Mouse (Mus musculus) right cerebral cortex, adult 2 months (tissue): ENCODE data around the gene Fam189a2.
A peak's percentile ranks its signal among the peaks of the same experiment; 100 is the strongest.

Experiments used
- DNase-seq, 2 experiments: peaks; one replicate each; pipeline ENCODE4 v3.0.0; 2021 to 2022; ENCODE audit warnings: low spot score in 2 of 2

Fam189a2 gene

GRCm38 (mm10) chr19:24030871-24031556, at the start of gene Fam189a2:
Gene Fam189a2 (minus strand): TSS chr19:24031019.
- DNase-seq: peak in 1 of 2 experiments; percentile 40

- DNase-seq: no peak
Measured at GRCm38 (mm10) chr19:24077658-24078057, 46.8 kb upstream of the Fam189a2 start.

DNA sequence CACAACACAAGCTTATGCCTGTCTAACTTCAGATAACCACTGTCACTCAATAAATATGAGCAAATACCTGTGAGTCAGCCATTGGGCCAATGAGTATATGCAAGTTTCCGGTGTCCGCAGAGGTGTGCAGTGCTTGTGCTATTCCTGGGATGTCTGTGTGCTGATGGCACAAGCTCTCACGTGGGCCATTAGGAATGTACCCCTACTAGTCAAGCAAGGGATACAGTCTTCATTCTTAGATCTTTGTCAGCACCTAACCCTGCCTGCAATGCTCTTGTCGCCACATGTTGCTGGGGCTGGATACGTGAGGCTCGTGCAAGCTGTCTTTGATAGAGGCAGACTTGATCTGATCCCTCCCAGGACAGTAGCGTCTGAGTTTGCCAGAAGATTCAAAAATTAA, 45.7 kb upstream of the Fam189a2 start:
- no peak for DNase-seq

DNA sequence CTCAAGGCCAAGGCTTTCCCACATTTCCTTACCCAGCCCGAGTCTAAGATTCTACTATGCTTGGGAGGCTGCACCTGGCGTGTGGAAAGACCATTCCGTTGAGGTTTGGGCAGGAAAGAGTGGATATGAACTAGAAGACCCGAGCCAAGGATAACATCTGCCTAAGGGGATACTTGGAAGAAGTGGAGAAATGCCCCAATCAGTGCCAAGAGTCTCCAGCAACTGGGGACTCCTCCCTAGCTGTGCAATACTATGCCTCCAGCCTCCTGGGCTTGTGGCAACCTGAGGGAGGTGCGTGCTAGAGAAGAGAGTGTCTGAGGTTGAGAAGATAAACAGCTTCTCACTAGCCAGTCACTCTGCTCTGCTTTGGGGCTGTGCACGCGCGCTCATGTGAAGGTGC, 45.1 kb upstream of the Fam189a2 start:
- no peak for DNase-seq

GRCm38 (mm10) chr19:24073155-24073554, 42.3 kb upstream of the Fam189a2 start:
- no peak for DNase-seq

DNA sequence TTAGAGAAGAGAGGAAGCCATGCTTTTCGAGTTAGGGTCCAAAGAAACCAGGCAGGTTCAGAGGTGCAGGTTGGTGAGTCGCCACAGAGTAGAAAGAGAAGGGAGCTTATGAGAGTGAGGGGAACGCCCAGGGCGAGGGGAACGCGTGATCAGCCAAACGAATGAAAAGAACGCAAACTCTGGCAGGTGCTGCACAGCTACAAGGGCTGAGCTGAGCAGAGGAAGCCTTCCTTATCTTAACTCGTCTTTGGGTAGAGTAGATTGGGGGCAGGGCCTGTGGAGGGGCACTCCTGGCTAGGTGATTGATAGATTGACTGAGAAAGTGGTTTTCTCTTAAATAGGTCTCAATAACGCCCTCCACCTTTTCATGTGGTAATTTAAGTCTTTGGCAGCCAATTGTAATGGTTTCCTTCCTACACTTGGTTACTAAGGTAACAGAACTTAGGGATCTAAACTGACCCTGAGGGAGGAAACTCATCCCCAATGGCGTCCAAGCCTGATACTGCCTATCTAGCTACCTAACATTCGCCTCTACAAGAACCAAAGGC, 33.6 kb upstream of the Fam189a2 start:
- no peak for DNase-seq

DNA sequence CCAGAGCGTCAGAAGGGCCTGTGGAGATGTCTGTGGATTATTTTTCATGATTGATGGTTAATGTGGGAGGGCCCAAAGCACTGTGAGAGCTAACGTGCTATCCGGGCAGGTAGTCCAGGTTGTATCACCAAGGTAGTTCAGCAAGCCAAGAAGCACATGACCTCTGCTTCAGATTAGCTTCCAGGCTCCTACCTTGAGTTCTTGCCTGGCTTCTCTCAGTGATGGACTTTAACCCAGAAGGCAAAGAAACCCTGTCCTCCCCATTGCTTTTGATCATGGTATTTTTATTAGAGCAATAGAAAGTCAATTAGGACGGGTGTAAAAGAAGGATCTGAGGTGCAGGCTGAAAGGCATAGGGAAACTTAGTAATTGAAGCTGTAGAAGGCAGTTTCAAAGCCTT, 32.8 kb upstream of the Fam189a2 start:
- DNase-seq: no peak

GRCm38 (mm10) chr19:24058851-24059250, 28.0 kb upstream of the Fam189a2 start:
- DNase-seq: no peak

GRCm38 (mm10) chr19:24058021-24058420, 27.2 kb upstream of the Fam189a2 start:
- DNase-seq: no peak

DNA sequence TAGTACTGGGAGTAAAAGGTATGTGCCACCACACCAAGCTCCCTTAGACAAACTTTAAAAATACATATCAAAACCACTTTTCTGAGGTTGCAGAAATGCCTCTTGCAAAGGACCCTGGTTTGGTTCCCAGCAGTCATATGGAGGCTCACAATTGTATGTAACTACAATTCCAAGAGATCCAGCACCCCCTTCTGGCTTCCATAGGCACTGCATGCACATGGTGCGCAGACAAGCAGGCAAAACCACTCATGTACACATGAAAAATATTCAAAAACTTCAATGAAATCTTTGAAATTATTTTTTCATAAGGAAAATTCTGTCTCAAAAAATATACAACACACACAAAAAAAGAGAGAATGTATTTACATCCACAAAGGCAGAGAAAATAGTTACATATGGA, 26.1 kb upstream of the Fam189a2 start:
- DNase-seq: no peak

GRCm38 (mm10) chr19:24054904-24055303, 24.1 kb upstream of the Fam189a2 start:
- DNase-seq: peak in 1 of 2 experiments; percentile 10

- no peak for DNase-seq
Measured at GRCm38 (mm10) chr19:24054265-24054664, 23.4 kb upstream of the Fam189a2 start.

- no peak for DNase-seq
Measured at GRCm38 (mm10) chr19:24050514-24050913, 19.7 kb upstream of the Fam189a2 start.

- DNase-seq: no peak
Measured at GRCm38 (mm10) chr19:24049329-24049728, 18.5 kb upstream of the Fam189a2 start.

DNA sequence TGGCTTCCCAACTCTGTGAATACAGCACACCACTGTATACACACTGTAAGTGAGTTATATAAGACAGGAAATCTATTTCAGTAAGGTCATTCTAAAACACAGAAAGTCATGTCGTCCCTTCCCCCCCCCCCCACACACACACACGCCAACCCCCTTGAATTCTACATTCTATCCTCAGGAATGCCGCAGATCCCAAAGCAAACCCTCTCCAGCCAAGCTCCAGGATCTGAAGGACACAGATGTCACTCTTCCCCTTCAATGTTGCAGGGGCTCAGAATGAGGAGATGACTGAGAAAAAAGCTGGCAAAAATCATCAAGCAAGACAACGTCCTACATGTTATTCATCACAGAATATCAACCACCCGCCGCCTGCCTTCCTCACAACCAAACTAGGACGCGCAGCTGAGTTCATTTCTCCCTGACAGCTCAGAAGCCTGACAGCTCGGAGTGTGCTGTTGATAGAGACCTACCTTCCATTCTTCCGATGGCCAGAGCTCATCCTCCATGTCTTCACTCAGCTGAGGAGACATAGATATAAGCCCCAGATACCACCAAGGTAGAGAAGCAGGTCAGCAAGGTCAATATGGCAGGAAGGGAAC, 15.7 kb upstream of the Fam189a2 start:
- DNase-seq: no peak

- DNase-seq: no peak
Measured at GRCm38 (mm10) chr19:24042387-24042786, 11.6 kb upstream of the Fam189a2 start.

GRCm38 (mm10) chr19:24039061-24039853, 8.4 kb upstream of the Fam189a2 start:
- no peak for DNase-seq

DNA sequence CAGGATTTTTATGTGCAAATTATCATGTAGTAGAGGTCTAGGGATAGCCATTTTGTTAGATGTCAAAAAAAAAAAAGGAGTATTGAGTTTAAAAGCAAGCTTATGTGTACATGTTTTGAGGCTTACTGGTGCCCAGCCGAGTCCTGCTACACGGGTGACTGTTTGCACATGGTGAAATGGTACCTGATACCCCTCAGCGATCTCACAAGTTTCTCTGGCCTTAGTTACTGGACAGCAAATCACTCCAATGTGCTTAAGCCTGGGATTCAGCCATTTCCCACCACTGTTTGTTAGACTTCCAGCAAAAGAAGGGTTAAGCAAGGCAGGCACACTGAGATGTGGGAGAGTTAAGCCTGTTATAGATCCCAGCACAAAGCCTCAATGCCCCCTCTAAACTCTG, 3.5 kb upstream of the Fam189a2 start:
- no peak for DNase-seq

- no peak for DNase-seq
Measured at GRCm38 (mm10) chr19:24032654-24033236, 1.9 kb upstream of the Fam189a2 start.

DNA sequence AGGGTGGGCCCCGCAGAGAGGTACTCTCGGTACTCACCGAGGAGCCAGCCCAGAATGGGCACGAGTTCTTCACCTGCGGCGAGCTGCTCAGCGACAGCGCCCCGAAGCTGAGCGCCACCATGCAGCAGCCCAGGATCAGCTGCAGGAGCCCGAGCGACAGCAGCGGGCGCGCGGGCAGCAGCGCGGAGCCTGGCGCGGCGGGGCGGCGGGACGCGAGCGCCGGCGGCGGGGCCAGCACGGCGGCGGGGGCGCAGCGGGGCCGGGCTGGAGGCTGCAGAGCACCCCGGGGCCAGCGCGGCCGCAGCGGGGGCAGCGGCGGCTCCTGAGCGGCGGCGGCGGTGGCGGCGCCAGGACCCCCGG, 328 bp downstream of the Fam189a2 start:
- DNase-seq: peak; percentile 39 to 44

DNA sequence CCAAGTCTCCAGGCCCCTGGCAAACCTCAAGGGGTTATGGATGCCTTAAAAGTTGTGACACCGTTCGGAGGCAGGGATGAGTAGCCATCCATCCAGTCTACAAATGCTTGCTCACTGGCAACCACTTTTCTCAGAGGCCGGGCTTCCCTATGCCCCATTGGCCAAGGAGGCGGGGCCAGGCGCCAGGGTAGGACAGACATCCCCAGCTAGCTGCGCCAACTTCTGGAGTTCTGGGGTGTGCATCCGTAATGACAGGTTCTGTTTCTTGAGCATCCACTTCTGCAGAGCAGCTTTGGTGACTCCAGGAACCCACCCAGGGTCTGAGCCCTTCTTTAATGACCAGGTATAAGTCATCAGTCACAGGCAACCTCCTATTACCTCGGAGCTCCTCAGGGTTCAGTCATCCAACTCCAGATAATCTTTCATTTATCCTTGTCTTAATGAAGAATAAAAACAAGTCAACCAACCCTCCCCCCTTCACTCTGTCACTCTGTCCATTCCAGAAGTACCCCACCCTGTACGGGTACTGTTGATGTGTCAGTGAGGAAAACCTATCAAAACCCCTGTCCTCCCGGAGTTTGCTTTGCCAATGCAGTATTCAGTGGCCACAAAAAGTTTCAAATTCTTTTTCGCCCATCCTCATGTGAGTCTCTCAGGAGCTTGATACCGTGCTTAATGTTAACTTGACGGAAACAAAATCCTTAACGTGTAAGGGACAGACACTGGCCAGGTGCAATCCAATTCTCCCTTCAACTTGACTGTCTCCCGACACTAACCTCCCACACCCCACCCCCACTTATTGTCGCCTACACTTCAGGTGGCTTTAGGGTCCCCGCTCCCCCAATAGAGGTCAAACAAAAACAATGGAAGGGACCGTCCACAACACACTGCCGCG, 956 bp downstream of the Fam189a2 start:
- no peak for DNase-seq
